Mouse (Mus musculus): ENCODE results near the gene Gm44790. TPM values are rescaled to one million over a fixed set of nuclear protein-coding genes. Genes with fewer than 3 reads are reported as not detected.

Gene Gm44790
- total and polyA plus RNA-seq, 3 experiments: 0.29 to 0.77 TPM; not detected in 1

- Histone ChIP-seq H3K27ac (ENCODE audit: control insufficient read depth, low read depth, low read length) (peak overlapping the region; percentile 11; the same call in 1 of the 2 replicates), H3K79me2 (ENCODE audit: control insufficient read depth, insufficient read depth, low read length, poor library complexity) (peaks cover 20% of the 10 kb centered on the region), H3K4me1 (ENCODE audit: control insufficient read depth in 1 of 2, insufficient read depth in 2 of 2, low read length in 2 of 2) (peaks cover 0 to 16% of the 10 kb centered on the region in 2 experiments; a peak in 3 of 4 replicates), H3K9ac (ENCODE audit: control insufficient read depth, low read depth, low read length, poor library complexity, severe bottlenecking) (peak overlapping the region; percentile 65), H3K4me3 (ENCODE audit: control insufficient read depth in 1 of 2, insufficient read depth in 1 of 2, low read depth in 2 of 2, low read length in 2 of 2) (peak overlapping the region; percentile 67 to 82), H3K27me3 (ENCODE audit: control insufficient read depth in 1 of 2, insufficient read depth in 2 of 2, low read length in 2 of 2) (no peaks in the 10 kb centered on the region), H3K9me3 (replicated peaks; ENCODE audit: insufficient read depth, low read length) (no peaks in the 10 kb centered on the region), H3K36me3 (ENCODE audit: control insufficient read depth in 1 of 2, insufficient read depth in 2 of 2, low read length in 2 of 2) (peaks cover 0 to 16% of the 10 kb centered on the region in 2 experiments; a peak in 2 of 4 replicates)
- peak; percentile 92 for DNase-seq (ENCODE audit: low read depth, low spot score)
- no peak for TF ChIP-seq MYB (IDR thresholded peaks at IDR 0.05; ENCODE audit: low read depth, low read length)
- TF ChIP-seq NRF1 (IDR thresholded peaks at IDR 0.05; ENCODE audit: insufficient read depth, low read depth, low read length, poor library complexity, severe bottlenecking): no peak
- no peak for TF ChIP-seq GABPA (IDR thresholded peaks at IDR 0.05; ENCODE audit: low read depth, low read length)
- TF ChIP-seq MAX (IDR thresholded peaks at IDR 0.05; ENCODE audit: low read length): peak; percentile 77
- TF ChIP-seq EP300 (IDR thresholded peaks at IDR 0.05; ENCODE audit: low read depth in 1 of 2, low read length in 2 of 2): no peak
- TF ChIP-seq USF1 (IDR thresholded peaks at IDR 0.05; ENCODE audit: low read depth, low read length): peak; percentile 81
- TF ChIP-seq RCOR1 (IDR thresholded peaks at IDR 0.05; ENCODE audit: low read depth, low read length): no peak
- peak; percentile 96 for TF ChIP-seq RAD21 (IDR thresholded peaks at IDR 0.05; ENCODE audit: low read depth, low read length)
- TF ChIP-seq ZNF384 (IDR thresholded peaks at IDR 0.05; ENCODE audit: low read depth, low read length): peak; percentile 57; the same call in 1 of the 2 replicates
- TF ChIP-seq UBTF (IDR thresholded peaks at IDR 0.05; ENCODE audit: borderline replicate concordance, insufficient read depth, low read depth, low read length): 0 out of 2 replicates have a peak, but pooled peaks have one; percentile 36
- 0 out of 2 replicates have a peak, but pooled peaks have one; percentile 8 for TF ChIP-seq JUND (IDR thresholded peaks at IDR 0.05; ENCODE audit: low read depth, low read length)
- TF ChIP-seq ZC3H11A (IDR thresholded peaks at IDR 0.05; ENCODE audit: low read depth, low read length): peak; percentile 83
- no peak for TF ChIP-seq KAT2A (conservative IDR thresholded peaks at IDR 0.05; ENCODE audit: low read depth, low read length)
- TF ChIP-seq MEF2A (IDR thresholded peaks at IDR 0.05; ENCODE audit: extremely low read depth, insufficient replicate concordance, low read depth, low read length, poor library complexity, severe bottlenecking): no peak
- TF ChIP-seq POLR2AphosphoS5 (IDR thresholded peaks at IDR 0.05; ENCODE audit: borderline replicate concordance, low read depth, low read length): no peak
- peak; percentile 48; the same call in 1 of the 2 replicates for TF ChIP-seq TBP (IDR thresholded peaks at IDR 0.05; ENCODE audit: low read depth, low read length)
- no peak for TF ChIP-seq NELFE (IDR thresholded peaks at IDR 0.05; ENCODE audit: low read depth, low read length)
- no peak for TF ChIP-seq CHD1 (IDR thresholded peaks at IDR 0.05; ENCODE audit: low read depth, low read length)
- 0 out of 2 replicates have a peak, but pooled peaks have one; percentile 65 for TF ChIP-seq MYC (IDR thresholded peaks at IDR 0.05; ENCODE audit: low read depth, low read length)
- peak; percentile 83 for TF ChIP-seq SMC3 (IDR thresholded peaks at IDR 0.05; ENCODE audit: low read depth, low read length)
- no peak for TF ChIP-seq MAZ (IDR thresholded peaks at IDR 0.05; ENCODE audit: low read depth, low read length)
- 0 out of 4 replicates have a peak, but pooled peaks of 1 of the 2 experiments have one; percentile 21 for TF ChIP-seq POLR2A (IDR thresholded peaks at IDR 0.05; ENCODE audit: control insufficient read depth in 1 of 2, insufficient read depth in 1 of 2, low read depth in 1 of 2, low read length in 2 of 2, poor library complexity in 1 of 2)
- peak; percentile 83 for TF ChIP-seq MXI1 (IDR thresholded peaks at IDR 0.05; ENCODE audit: low read depth, low read length)
- TF ChIP-seq SIN3A (IDR thresholded peaks at IDR 0.05; ENCODE audit: low read length): peak; percentile 80
- no peak for TF ChIP-seq ZMIZ1 (IDR thresholded peaks at IDR 0.05; ENCODE audit: low read depth, low read length)
- peak; percentile 23; the same call in 1 of the 2 replicates for TF ChIP-seq HCFC1 (IDR thresholded peaks at IDR 0.05; ENCODE audit: low read depth, low read length)
- TF ChIP-seq MAFK (IDR thresholded peaks at IDR 0.05; ENCODE audit: borderline replicate concordance, low read depth, low read length): no peak
- peak; percentile 72 to 96 (median 78) for TF ChIP-seq CTCF (IDR thresholded peaks at IDR 0.05 in 2 of 3, conservative IDR thresholded peaks at IDR 0.05 in 1 of 3; ENCODE audit: control insufficient read depth in 1 of 3, insufficient read depth in 1 of 3, low read depth in 2 of 3, low read length in 3 of 3, poor library complexity in 1 of 3, severe bottlenecking in 1 of 3)
- TF ChIP-seq GATA1 (IDR thresholded peaks at IDR 0.05; ENCODE audit: low read depth, low read length): no peak
- TF ChIP-seq BHLHE40 (IDR thresholded peaks at IDR 0.05; ENCODE audit: borderline replicate concordance, low read depth, low read length): peak; percentile 70
- TF ChIP-seq ETS1 (IDR thresholded peaks at IDR 0.05; ENCODE audit: low read depth, low read length): no peak
- TF ChIP-seq ELF1 (IDR thresholded peaks at IDR 0.05; ENCODE audit: low read depth, low read length): no peak
- TF ChIP-seq POLR2AphosphoS2 (IDR thresholded peaks at IDR 0.05; ENCODE audit: low read length): no peak
- TF ChIP-seq TCF12 (IDR thresholded peaks at IDR 0.05; ENCODE audit: low read depth, low read length): no peak
- no peak for TF ChIP-seq E2F4 (IDR thresholded peaks at IDR 0.05; ENCODE audit: borderline replicate concordance, low read depth, low read length)
Measured at GRCm38 (mm10) chr6:86400972-86401371, 25.5 kb upstream of the Gm44790 start.
